Mouse (Mus musculus): ENCODE measurements around the gene Cyren.

- TF ChIP-seq CTCF (conservative IDR thresholded peaks at IDR 0.05; ENCODE audit: low read length) = no peak
- no peak for TF ChIP-seq POU5F1 (IDR thresholded peaks at IDR 0.05; ENCODE audit: borderline replicate concordance, low read length)
Measured at GRCm38 (mm10) chr6:34927594-34927993, 49.7 kb upstream of the Cyren start.

Measured in E14TG2a.4 (cell line).